Mouse (Mus musculus) stomach, postnatal 0 days (tissue): ENCODE data around the gene Ubxn6.

Experiments
- CTCF ChIP-seq: IDR thresholded peaks from 2 replicates; pipeline ENCODE4 v1.5.1; 2016; ENCODE audit warnings: antibody characterized with exemption, low read depth, mild to moderate bottlenecking, moderate library complexity
- EP300 ChIP-seq: optimal IDR thresholded peaks from 2 replicates; pipeline ENCODE3; 2016; ENCODE audit warnings: antibody characterized with exemption

GRCm38 (mm10) chr17:56026303-56026702, 48.5 kb downstream of the Ubxn6 start:
- no peak for TF ChIP-seq CTCF
- TF ChIP-seq EP300, result no peak
